Mouse (Mus musculus): ENCODE data around the gene Ralbp1. TPM values are rescaled to one million over a fixed set of nuclear protein-coding genes. Genes with fewer than 3 reads are reported as not detected.

Ralbp1 gene
- polyA plus RNA-seq, 1 experiment = 59.0 TPM

- no peak for DNase-seq (ENCODE audit: low spot score)
Observed at GRCm38 (mm10) chr17:65896016-65896415, 10.4 kb upstream of the Ralbp1 start.

- DNase-seq (ENCODE audit: low spot score) = no peak
Observed at GRCm38 (mm10) chr17:65889476-65889875, 3.9 kb upstream of the Ralbp1 start.

GRCm38 (mm10) chr17:65886571-65886970, 973 bp upstream of the Ralbp1 start:
- no peak for DNase-seq (ENCODE audit: low spot score)

- DNase-seq (ENCODE audit: low spot score) = no peak
Observed at GRCm38 (mm10) chr17:65885398-65885696, 251 bp downstream of the Ralbp1 start.

GRCm38 (mm10) chr17:65884691-65885397, 754 bp downstream of the Ralbp1 start:
- DNase-seq (ENCODE audit: low spot score) = peak; percentile 98

GRCm38 (mm10) chr17:65884061-65884669, 1.4 kb downstream of the Ralbp1 start:
- DNase-seq (ENCODE audit: low spot score) = no peak

- DNase-seq (ENCODE audit: low spot score) = no peak
Observed at GRCm38 (mm10) chr17:65877026-65877425, 8.6 kb downstream of the Ralbp1 start.

- DNase-seq (ENCODE audit: low spot score) = no peak
Observed at GRCm38 (mm10) chr17:65873834-65874233, 11.8 kb downstream of the Ralbp1 start.

- DNase-seq (ENCODE audit: low spot score) = no peak
Observed at GRCm38 (mm10) chr17:65873156-65873555, 12.4 kb downstream of the Ralbp1 start.

GRCm38 (mm10) chr17:65872652-65873051, 12.9 kb downstream of the Ralbp1 start:
- no peak for DNase-seq (ENCODE audit: low spot score)

- peak; percentile 12 for DNase-seq (ENCODE audit: low spot score)
Observed at GRCm38 (mm10) chr17:65872051-65872450, 13.5 kb downstream of the Ralbp1 start.

GRCm38 (mm10) chr17:65871641-65872041, 14.0 kb downstream of the Ralbp1 start:
- DNase-seq (ENCODE audit: low spot score) = peak; percentile 4

- DNase-seq (ENCODE audit: low spot score) = peak; percentile 50
Observed at GRCm38 (mm10) chr17:65870146-65870545, 15.5 kb downstream of the Ralbp1 start.

GRCm38 (mm10) chr17:65869720-65870119, 15.9 kb downstream of the Ralbp1 start:
- DNase-seq (ENCODE audit: low spot score) = peak; percentile 12

- DNase-seq (ENCODE audit: low spot score) = no peak
Observed at GRCm38 (mm10) chr17:65867996-65868395, 17.6 kb downstream of the Ralbp1 start.

GRCm38 (mm10) chr17:65866201-65866600, 19.4 kb downstream of the Ralbp1 start:
- DNase-seq (ENCODE audit: low spot score) = no peak

GRCm38 (mm10) chr17:65865265-65865664, 20.3 kb downstream of the Ralbp1 start:
- no peak for DNase-seq (ENCODE audit: low spot score)

GRCm38 (mm10) chr17:65864742-65865141, 20.9 kb downstream of the Ralbp1 start:
- no peak for DNase-seq (ENCODE audit: low spot score)

GRCm38 (mm10) chr17:65863830-65864229, 21.8 kb downstream of the Ralbp1 start:
- DNase-seq (ENCODE audit: low spot score) = no peak

- no peak for DNase-seq (ENCODE audit: low spot score)
Observed at GRCm38 (mm10) chr17:65862579-65862978, 23.0 kb downstream of the Ralbp1 start.

GRCm38 (mm10) chr17:65857617-65858016, 28.0 kb downstream of the Ralbp1 start:
- no peak for DNase-seq (ENCODE audit: low spot score)

- DNase-seq (ENCODE audit: low spot score) = no peak
Observed at GRCm38 (mm10) chr17:65854006-65854405, 31.6 kb downstream of the Ralbp1 start.

GRCm38 (mm10) chr17:65853326-65853725, 32.3 kb downstream of the Ralbp1 start:
- no peak for DNase-seq (ENCODE audit: low spot score)

GRCm38 (mm10) chr17:65851749-65852148, 33.8 kb downstream of the Ralbp1 start:
- no peak for DNase-seq (ENCODE audit: low spot score)

Measured in urinary bladder, adult 2 months (tissue).